Mouse (Mus musculus) layer of hippocampus, adult 9-11 months (tissue): ENCODE data around the gene Apeh.
"Not testable (repeated sequence)": the region's sequence is repeated elsewhere in the genome, so short reads cannot be mapped to it uniquely, and the experiment has no call there.

Source experiments
- DNase-seq: peaks from one replicate; pipeline ENCODE4 v3.0.0; 2022

The Apeh gene

DNA sequence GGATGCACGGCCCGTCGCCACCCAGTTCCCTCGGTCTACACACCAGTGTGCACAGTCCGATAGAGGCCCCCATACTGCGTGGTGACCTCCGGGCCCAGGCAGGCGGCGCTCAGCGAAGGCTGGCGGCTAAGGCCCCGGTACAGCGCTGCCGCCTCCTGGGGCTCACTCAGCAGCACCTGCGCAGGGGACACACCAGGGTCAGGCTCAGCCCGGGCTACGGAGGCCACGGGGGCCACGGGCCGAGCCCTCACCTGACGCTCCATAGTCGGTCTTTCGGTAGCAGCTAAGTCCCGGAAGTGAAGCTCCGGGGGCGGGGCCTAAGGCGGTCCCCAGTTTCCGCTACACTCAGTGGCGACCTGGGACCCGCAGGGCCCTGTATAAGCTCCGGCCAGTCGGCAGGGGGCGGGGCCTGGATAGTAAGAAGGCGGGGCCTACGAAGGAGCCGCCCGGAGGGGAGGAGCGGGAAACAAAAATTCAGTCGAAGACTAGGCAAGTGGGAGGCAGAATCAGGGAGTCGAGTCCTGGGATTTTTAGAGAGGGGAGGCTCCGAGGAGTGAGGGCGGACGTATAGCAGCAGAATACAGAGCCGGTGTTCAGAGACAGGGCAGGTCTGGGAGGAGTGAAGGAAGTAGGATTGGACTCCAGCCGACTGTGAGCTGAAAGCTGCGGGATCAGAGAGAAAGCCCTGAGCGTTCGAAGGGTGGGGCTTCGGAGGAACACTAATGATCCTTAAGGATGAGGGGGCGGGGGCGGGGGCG lies at the start of gene Apeh:
TSS of gene Apeh (minus strand) at position 423 of the 758 bp plus-strand sequence.
- peak; percentile 93 for DNase-seq

GRCm38 (mm10) chr9:108143470-108143869 lies 49.1 kb upstream of the Apeh start:
- DNase-seq: no peak

DNA sequence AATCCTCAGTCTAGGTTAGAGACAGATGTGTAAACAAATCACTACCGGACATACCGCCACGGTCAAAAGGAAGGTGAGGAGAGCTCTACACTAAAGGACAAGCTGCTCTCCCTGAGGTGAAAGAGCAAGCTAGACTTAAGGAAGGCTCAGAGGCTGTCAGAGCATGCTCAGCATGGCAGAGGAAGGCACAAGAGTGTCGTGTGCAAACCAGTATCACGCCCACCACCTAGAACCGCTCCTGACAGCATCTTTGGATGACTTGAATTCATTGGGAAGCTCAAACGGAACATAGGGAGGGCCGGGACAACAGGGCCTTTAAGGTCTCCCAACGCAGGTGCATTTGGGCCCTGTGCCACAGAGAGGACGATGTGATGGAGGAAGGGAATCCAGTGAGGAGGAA lies 47.0 kb upstream of the Apeh start:
- no peak for DNase-seq

- no peak for DNase-seq
Observed at GRCm38 (mm10) chr9:108139963-108140695, 45.7 kb upstream of the Apeh start.

- DNase-seq: peak; percentile 48
Observed at GRCm38 (mm10) chr9:108139169-108139962, 45.0 kb upstream of the Apeh start.

DNA sequence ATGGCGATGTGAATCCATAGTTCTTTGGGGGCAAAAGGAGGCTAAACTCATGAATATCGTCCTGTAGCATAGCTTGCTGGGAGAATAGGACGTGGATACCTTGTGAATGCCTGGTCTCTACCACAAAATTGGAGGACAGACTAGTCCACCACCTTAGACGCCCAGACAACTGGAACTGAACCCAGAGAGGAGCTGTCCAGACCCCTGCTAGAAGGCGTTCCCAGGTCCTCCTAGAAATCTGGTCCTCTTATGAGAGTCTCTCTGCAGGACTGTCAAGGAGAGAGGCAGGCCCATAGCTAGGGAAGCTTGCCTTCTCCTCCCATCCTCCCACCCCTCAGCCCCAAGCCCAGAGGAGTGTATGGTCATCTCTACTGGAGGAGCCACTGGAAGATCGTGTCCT lies 43.7 kb upstream of the Apeh start:
- no peak for DNase-seq

DNA sequence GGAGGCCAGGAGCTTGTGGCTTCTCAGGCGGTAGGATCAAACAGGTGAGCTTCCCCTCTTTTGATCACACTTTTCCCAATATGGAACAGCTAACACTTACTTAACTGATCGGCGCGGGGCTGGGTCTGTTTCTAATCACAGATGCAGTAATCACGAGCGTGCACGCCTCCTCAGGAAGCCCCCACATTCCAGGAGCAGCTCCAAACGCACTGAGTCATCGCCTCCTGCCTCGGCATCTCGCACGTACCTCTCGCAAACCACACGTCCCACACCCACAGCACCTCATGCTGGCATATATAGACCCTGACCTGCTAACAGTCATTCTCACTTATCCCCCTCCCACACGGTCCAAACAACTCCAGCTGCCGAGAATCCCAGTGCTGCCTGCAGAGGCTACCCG lies 43.1 kb upstream of the Apeh start:
- DNase-seq: peak; percentile 93

- DNase-seq: peak; percentile 80
Observed at GRCm38 (mm10) chr9:108136930-108137462, 42.6 kb upstream of the Apeh start.

DNA sequence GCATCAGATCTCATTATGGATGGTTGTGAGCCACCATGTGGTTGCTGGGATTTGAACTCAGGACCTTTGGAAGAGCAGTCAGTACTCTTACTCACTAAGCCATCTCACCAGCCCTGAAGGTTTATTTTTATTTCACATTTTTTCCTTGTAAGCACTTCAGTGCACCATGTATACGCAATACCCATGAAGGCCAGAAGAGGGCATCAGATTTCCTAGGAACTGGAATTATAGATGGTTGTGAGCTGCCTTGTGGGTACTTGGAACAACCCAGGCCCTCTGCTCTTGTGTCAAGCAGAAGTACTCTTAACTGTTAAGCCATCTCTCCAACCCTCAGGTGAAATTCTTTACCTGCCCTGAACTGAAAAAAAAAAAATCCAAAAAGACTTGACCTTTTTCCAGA lies 41.8 kb upstream of the Apeh start:
- DNase-seq: no peak

DNA sequence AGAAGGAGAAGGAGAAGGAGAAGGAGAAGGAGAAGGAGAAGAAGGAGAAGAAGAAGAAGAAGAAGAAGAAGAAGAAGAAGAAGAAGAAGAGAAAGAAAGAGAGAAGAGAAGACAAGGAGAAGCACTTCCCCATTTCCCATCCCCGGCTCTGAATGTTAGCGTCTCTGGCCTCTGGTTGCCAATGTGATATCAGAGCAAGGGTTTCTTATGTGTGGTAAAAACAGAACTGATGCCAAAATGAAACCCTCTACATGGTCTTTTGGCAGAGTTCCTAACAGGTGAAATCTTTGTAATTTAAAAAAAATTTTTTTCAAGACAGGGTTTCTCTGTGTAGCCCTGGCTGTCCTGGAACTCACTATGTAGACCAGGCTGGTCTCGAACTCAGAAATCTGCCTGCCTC lies 41.3 kb upstream of the Apeh start:
- not testable (repeated sequence) for DNase-seq

DNA sequence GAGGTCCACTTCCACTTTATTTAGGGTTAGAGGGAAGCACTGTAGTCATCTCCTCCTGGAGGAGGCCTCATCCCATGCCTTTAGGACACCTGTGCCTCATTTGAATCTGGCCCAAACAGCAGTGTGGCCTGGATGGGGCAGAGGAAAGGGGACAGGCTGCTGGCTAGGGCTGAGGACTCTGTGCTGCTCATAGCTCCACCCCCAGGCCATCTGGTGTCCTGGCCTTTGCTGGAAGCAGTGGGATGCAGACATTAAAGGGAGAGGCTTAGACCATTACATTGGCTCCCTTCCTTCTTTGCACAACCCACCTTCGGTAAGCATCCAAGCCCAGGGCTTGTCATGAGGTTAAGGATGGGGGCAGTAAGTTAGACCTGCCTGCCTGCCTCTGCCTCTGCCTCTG lies 39.1 kb upstream of the Apeh start:
- DNase-seq: no peak

GRCm38 (mm10) chr9:108132373-108132772 lies 38.0 kb upstream of the Apeh start:
- DNase-seq: no peak

DNA sequence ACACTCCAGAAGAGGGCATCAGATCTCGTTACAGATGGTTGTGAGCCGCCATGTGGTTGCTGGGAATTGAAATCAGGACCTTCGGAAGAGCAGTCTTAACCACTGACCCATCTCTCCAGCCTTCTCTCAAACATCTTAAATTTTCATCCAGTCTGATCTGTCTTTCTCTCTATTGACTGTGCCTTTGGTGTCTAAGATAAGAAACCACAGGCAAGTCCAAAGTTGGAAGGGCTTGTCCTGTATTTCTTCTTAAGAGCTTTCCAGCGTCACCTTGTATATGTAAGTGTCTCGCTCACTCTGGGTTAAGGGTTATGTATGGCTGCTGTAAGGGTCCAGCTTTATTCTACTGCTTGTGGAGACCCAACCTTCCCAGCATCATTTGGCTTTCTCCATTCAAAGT lies 37.1 kb upstream of the Apeh start:
- no peak for DNase-seq

- DNase-seq: no peak
Observed at GRCm38 (mm10) chr9:108129042-108129948, 34.9 kb upstream of the Apeh start.

DNA sequence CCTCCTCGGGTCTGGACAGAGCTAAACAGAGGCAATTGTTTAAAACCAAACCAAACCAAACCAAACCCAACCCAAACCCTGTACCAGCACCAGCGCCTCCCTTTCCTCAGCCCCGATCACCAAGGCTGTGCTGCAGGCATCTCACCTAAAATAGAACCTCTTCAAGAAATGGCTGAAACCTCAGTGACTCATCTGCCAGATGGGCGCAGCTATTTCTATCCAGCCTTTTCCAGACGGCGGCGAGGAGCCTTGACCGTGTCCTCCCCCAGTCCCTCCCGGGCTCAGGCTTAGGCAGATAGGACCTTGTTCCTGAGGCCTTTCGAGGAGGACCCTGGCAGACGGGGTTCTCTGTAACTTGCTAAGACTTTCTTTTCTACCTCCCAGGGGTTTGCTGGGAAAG lies 33.8 kb upstream of the Apeh start:
- DNase-seq: peak; percentile 65

DNA sequence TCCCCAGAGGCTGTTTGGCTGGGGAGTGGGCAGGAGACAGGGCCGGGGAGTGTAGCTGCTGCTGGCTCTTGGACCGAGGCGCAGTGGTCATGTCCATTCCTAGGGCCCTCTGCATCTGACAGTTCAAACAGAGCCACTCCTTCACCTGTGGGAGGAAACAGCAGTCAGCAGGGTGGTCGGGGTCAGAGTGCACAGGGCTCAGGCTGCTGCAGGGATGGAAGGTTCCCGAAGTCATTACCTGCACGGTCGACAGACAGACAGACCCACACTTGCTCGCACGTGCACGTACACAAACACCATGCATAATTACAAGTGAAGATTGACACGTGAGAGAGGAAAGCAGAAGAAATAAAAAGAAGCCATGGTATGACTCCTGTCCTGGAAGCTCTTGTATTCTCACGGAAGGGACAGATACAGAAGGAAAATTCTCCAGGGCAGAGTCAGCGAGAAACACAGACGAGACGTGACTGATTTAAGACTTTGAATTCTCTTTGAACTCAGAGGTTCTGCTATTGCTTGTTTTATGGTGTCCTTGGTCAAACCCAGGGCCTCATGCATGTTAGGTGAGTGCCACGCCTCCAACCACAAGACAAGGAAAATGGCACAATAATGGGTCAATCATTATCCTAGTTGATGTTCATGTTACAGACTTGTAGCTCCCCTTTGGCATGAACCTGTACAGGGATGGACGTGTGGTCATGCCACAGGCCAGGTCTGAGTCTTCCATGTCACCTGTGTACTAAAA lies 32.2 kb upstream of the Apeh start:
- no peak for DNase-seq

DNA sequence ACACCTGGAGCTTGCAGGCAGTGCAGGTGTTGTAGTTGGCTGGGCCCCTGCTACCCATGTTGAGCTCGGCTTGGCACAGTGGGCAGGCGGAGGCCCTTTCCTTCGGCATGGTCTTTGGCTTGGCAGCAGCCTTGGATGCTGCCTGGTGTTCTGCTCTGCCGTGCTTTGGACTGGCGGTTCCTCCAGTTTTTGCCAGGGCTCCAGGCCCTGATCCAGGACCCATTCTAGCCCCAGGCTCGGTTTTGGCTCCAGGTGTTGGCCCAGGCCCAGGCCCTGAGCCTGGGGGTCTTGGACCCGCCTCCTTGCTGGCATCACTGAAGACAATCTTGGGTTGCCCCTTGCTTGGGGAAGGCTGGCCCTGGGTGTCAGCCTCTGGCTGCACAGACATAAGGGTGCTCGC lies 31.3 kb upstream of the Apeh start:
- no peak for DNase-seq

DNA sequence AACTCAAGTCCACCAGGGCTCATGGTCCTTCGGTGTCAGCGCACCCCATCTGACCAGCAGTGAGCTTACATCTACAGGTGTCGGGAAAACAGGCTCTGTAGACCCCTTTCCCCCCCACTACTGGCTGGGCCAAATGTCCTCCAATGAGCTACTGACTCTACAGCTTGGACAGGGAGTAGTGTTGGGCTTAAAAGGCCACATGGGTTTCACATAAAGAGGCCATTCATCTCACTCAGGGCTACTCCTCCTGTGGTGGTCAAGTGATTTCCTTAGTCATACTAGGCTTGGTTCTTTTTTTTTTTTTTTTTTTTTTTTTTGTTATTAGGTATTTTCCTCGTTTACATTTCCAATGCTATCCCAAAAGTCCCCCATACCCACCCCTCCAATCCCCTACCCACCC lies 29.5 kb upstream of the Apeh start:
- no peak for DNase-seq

DNA sequence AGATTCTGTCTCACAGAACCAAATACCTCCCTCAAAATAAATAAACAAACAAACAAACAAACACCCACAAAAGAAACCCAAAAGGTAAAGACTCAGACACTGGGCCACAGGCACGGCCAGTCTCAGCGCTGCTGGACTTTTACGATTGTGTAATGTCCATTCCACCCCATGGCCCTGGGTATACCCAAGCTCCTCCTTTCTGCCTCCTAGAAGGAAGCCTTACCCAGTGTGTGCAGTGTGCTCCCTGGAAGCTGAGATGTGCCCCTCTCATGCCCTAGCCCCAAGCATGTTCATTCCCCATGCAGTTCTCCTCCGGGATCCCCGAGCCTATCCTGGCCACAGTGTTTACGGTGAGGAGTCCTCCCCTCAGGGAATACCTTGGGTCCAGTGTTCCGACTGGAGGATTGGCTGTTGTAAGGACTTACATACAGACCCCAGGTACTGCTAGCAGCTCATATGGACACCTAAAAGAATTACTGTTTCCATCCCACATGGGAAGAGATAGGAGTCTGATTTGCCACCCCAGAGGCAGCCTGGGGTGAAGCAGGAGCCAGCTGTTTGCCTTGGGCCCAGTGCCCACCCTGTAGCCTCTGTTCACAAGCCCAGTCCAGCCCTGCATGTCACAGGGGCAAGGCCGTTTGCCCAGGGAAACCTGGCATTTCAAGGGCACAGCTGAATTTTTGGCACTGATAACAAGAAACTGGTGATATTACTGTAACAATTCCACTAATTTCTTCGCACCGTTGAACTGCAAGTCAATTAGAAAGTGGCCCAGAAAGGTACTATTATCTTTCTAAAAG lies 27.0 kb upstream of the Apeh start:
- DNase-seq: no peak

GRCm38 (mm10) chr9:108120671-108121070 lies 26.3 kb upstream of the Apeh start:
- no peak for DNase-seq
